Comparison of ENCODE assay signal across 10 mouse cellular contexts in genomic region chrX:140979546-140979945, GRCm38 (mm10). TPM values are rescaled to one million over a fixed set of nuclear protein-coding genes. Genes with fewer than 3 reads are reported as not detected.
A peak's percentile ranks its signal among the peaks of the same experiment; 100 is the strongest.
DNase-seq lines count a peak whose midpoint lies in the region; ATAC-seq and TF ChIP-seq lines count a peak whose summit lies in the region.
"Had no signal": no experiment of that assay in that cellular context is flagged by ENCODE, and none has a peak within 500 bp of the region (broad histone marks: within the 10 kb centered on the region; RNA-seq: fewer than 3 reads in every experiment).

No protein-coding gene starts in this region.

- no peak for TF ChIP-seq EP300 in lung, postnatal 0 days (IDR thresholded peaks at IDR 0.05)

- no peak overlapping the region for H3K9ac ChIP-seq in lung, postnatal 0 days (replicated peaks; ENCODE audit: low read depth)
- no peak overlapping the region for H3K9ac ChIP-seq in intestine, embryonic 15.5 days
- H3K9ac ChIP-seq: liver, embryonic 13.5 days had no signal

- DNase-seq in gastrocnemius, adult 18-20 months (ENCODE audit: low spot score) = peak; percentile 9
- no peak for DNase-seq in gastrocnemius, postnatal 14 days
- DNase-seq in heart, postnatal 14 days = peak; percentile 23 to 25
- peak; percentile 53 for DNase-seq in lung, postnatal 0 days (ENCODE audit: low spot score)
- no peak for DNase-seq in urinary bladder, adult 18-20 months (ENCODE audit: low spot score in 2 of 2)
- DNase-seq: liver, embryonic 13.5 days had no signal

- H3K27ac ChIP-seq in bone marrow macrophage, adult 2 months (ENCODE audit: insufficient read depth, low read depth, low read length) = peak overlapping the region; percentile 1; the same call in 1 of the 2 replicates
- H3K27ac ChIP-seq in lung, postnatal 0 days (ENCODE audit: low read length) = no peak overlapping the region
- H3K27ac ChIP-seq in intestine, embryonic 15.5 days = no peak overlapping the region
- H3K27ac ChIP-seq: liver, embryonic 13.5 days had no signal

- no peak for TF ChIP-seq POLR2A in bone marrow macrophage, adult 2 months (IDR thresholded peaks at IDR 0.05; ENCODE audit: borderline replicate concordance, low read depth, low read length)

- H3K4me2 ChIP-seq in lung, postnatal 0 days (replicated peaks; ENCODE audit: low read depth, low read length) = no peak overlapping the region
- no peak overlapping the region for H3K4me2 ChIP-seq in intestine, embryonic 15.5 days (replicated peaks)
- H3K4me2 ChIP-seq: liver, embryonic 13.5 days had no signal

- no peaks in the 10 kb centered on the region for H3K27me3 ChIP-seq in lung, postnatal 0 days (replicated peaks; ENCODE audit: insufficient read depth, low read length)
- no peaks in the 10 kb centered on the region for H3K27me3 ChIP-seq in intestine, embryonic 15.5 days (replicated peaks)

- H3K9me3 ChIP-seq in lung, postnatal 0 days (ENCODE audit: low read length) = no peaks in the 10 kb centered on the region
- H3K9me3 ChIP-seq in intestine, embryonic 15.5 days = no peaks in the 10 kb centered on the region
- H3K9me3 ChIP-seq: G1E; liver, embryonic 13.5 days had no signal

- no peak overlapping the region for H3K4me3 ChIP-seq in bone marrow macrophage, adult 2 months (ENCODE audit: insufficient read depth, low read length)
- H3K4me3 ChIP-seq in lung, postnatal 0 days (ENCODE audit: low read depth, low read length) = no peak overlapping the region
- H3K4me3 ChIP-seq in intestine, embryonic 15.5 days (replicated peaks) = no peak overlapping the region
- H3K4me3 ChIP-seq: liver, embryonic 13.5 days had no signal

- 47% methylated on average over 2 of the region's 2 CpGs for WGBS in lung, postnatal 0 days
- 71% methylated on average over 2 of the region's 2 CpGs for WGBS in intestine, embryonic 15.5 days

- H3K4me1 ChIP-seq in bone marrow macrophage, adult 2 months (ENCODE audit: control insufficient read depth, insufficient read depth, low read length) = peaks cover 38% of the 10 kb centered on the region
- H3K4me1 ChIP-seq in lung, postnatal 0 days (ENCODE audit: insufficient read depth, low read depth, low read length) = no peaks in the 10 kb centered on the region; the same call in 1 of the 2 replicates
- H3K4me1 ChIP-seq in intestine, embryonic 15.5 days (replicated peaks) = no peaks in the 10 kb centered on the region

- no peaks in the 10 kb centered on the region for H3K36me3 ChIP-seq in lung, postnatal 0 days (ENCODE audit: insufficient read depth, low read length)
- H3K36me3 ChIP-seq in intestine, embryonic 15.5 days = no peaks in the 10 kb centered on the region
- H3K36me3 ChIP-seq: G1E; liver, embryonic 13.5 days had no signal

- ATAC-seq in lung, postnatal 0 days = peak; percentile 78
- no peak for ATAC-seq in intestine, embryonic 15.5 days
- no peak for ATAC-seq in erythroblast, adult 5-6 weeks (replicated peaks; ENCODE audit: low FRiP score, poor library complexity, severe bottlenecking)

- intact Hi-C loops in gastrocnemius, postnatal 14 days (cut with DNase I; ENCODE audit: low total_unique reads) = no loop called here
- intact Hi-C loops in heart, postnatal 14 days (cut with DNase I) = no loop called here

- TF ChIP-seq CTCF in bone marrow macrophage, adult 2 months (IDR thresholded peaks at IDR 0.05; ENCODE audit: low read depth, low read length) = no peak
- TF ChIP-seq CTCF in lung, postnatal 0 days (IDR thresholded peaks at IDR 0.05) = no peak

RNA-seq across cellular contexts. Expression of gene Atg4a, which starts 22.8 kb away (rescaled TPM):
- 10 to 100 TPM; 20.7 to 28.3 TPM for total RNA-seq in gastrocnemius, adult 18-20 months (2021)
- 10 to 100 TPM; 19.1 to 20.0 TPM for total RNA-seq in gastrocnemius, postnatal 14 days (2021)
- polyA plus RNA-seq in bone marrow macrophage, adult 2 months (2012; ENCODE audit: insufficient read depth, insufficient read length, missing spikeins) = 19.3 and 19.5 TPM in 2 replicates
- total RNA-seq in heart, postnatal 14 days (2021) = 10 to 100 TPM; 10.8 to 12.8 TPM
- 24.5 and 28.3 TPM in 2 replicates for polyA plus RNA-seq in lung, postnatal 0 days (2015; fragmentation: Nextera tagmentation; extraction: Ambion mirVana)
- 14.9 and 16.7 TPM in 2 replicates for polyA plus RNA-seq in intestine, embryonic 15.5 days (2015; fragmentation: Nextera tagmentation; extraction: Ambion mirVana)
- 280 and 324 TPM in 2 replicates for total RNA-seq in erythroblast, adult 5-6 weeks (2015; ENCODE audit: low replicate concordance)
- total RNA-seq in erythroblast, adult 5-6 weeks (2017; ENCODE audit: low replicate concordance) = 428 and 538 TPM in 2 replicates

RNA-seq across cellular contexts. Expression of gene Psmd10, which starts 23.0 kb away (rescaled TPM):
- 10 to 100 TPM in 1 of 2 experiments, 1 to 10 TPM in 1; 9.9 to 10.7 TPM for total RNA-seq in gastrocnemius, adult 18-20 months (2021)
- total RNA-seq in gastrocnemius, postnatal 14 days (2021) = 10 to 100 TPM in 1 of 2 experiments, 1 to 10 TPM in 1; 10.0 to 12.5 TPM
- polyA plus RNA-seq in bone marrow macrophage, adult 2 months (2012; ENCODE audit: insufficient read depth, insufficient read length, missing spikeins) = 35.3 and 35.7 TPM in 2 replicates
- 10 to 100 TPM; 13.5 to 13.6 TPM for total RNA-seq in heart, postnatal 14 days (2021)
- polyA plus RNA-seq in lung, postnatal 0 days (2015; fragmentation: Nextera tagmentation; extraction: Ambion mirVana) = 37.1 and 40.5 TPM in 2 replicates
- 46.0 and 46.2 TPM in 2 replicates for polyA plus RNA-seq in intestine, embryonic 15.5 days (2015; fragmentation: Nextera tagmentation; extraction: Ambion mirVana)
- 13.6 and 19.4 TPM in 2 replicates for total RNA-seq in erythroblast, adult 5-6 weeks (2015; ENCODE audit: low replicate concordance)
- 13.2 and 17.1 TPM in 2 replicates for total RNA-seq in erythroblast, adult 5-6 weeks (2017; ENCODE audit: low replicate concordance)

Comparison
In these comparisons a context has a peak if more than half of its experiments do, and no peak if none do; other contexts are left out.
1. DNase-seq: peak in gastrocnemius, adult 18-20 months (single experiment), heart, postnatal 14 days (2 of 2) and lung, postnatal 0 days (single experiment); none in gastrocnemius, postnatal 14 days (single experiment) and urinary bladder, adult 18-20 months (0 of 2).
2. RNA of gene Atg4a, which starts 22.8 kb away (total RNA-seq): 280 to 538 TPM in erythroblast, adult 5-6 weeks; 20.7 to 28.3 TPM in gastrocnemius, adult 18-20 months, 19.1 to 20.0 TPM in gastrocnemius, postnatal 14 days and 10.8 to 12.8 TPM in heart, postnatal 14 days; every median in the first group is over 4 times any median in the second.